Mouse (Mus musculus): ENCODE measurements at regions not wholly inside any gene's neighbourhood (a gene's known extent, or its start where the extent isn't known, plus 50 kb on each side); places are given as distances from the start of the nearest gene placed in this dataset.

DNA sequence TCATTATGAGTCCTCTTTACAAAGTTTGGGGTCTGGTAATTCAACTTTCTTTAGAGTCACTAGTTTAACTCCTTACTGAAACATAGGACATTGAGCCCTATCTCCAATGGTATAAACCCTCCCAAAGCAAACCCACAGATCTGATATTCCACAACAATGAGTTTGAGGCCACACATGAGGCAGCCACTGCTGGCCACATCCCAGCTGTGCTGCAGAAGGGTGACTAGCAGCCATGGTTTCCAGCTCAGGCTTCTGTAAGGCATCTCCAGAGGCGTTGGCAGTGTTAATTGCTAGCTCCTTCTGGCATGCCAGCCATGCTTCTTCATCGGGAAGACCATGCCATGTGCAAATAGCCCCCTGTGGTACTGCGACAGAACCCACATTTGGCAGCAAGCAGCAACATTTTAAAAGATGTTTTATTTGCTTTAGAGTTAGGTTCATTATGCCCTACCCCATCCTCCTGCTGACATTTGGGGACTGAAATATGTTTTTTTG, 527.1 kb upstream of the Mpdz start:
- no peak for DNase-seq (ENCODE audit: low spot score in 2 of 2)

DNA sequence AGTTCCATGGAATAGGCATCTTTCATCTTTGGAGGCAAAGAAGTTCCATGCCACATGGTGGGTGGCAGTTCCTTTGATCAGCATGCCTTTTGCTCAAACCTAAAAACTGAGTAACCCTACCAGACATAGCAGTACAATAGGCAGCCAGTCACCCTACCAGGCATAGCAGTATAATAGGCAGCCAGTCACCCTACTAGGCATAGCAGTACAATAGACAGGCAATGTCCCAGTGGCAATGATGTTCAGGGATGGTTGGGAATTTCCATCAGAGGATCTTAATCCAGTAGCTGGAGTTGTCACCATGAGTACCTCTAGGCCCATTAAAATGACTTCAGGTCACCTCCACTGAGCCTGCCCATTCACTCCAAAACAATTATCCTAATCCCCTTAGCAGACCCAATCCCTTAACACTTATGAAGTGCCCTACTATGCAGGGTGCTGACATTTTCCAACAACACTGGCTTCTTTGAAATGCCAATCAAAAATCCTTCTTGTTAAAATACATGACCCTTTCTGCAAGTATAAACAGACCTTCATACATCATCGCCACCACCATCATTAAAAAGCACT, 523.5 kb upstream of the Mpdz start:
- DNase-seq (ENCODE audit: low spot score in 2 of 2), result no peak

GRCm38 (mm10) chr4:81963112-81963511, 520.5 kb upstream of the Mpdz start:
- DNase-seq (ENCODE audit: low spot score in 2 of 2), result no peak

- no peak for DNase-seq (ENCODE audit: low spot score in 2 of 2)
These were observed 520.0 kb upstream of the Mpdz start for GRCm38 (mm10) chr4:81962586-81962985.

- no peak for DNase-seq (ENCODE audit: low spot score in 2 of 2)
These were observed 518.2 kb upstream of the Mpdz start for GRCm38 (mm10) chr4:81960552-81961534.

DNA sequence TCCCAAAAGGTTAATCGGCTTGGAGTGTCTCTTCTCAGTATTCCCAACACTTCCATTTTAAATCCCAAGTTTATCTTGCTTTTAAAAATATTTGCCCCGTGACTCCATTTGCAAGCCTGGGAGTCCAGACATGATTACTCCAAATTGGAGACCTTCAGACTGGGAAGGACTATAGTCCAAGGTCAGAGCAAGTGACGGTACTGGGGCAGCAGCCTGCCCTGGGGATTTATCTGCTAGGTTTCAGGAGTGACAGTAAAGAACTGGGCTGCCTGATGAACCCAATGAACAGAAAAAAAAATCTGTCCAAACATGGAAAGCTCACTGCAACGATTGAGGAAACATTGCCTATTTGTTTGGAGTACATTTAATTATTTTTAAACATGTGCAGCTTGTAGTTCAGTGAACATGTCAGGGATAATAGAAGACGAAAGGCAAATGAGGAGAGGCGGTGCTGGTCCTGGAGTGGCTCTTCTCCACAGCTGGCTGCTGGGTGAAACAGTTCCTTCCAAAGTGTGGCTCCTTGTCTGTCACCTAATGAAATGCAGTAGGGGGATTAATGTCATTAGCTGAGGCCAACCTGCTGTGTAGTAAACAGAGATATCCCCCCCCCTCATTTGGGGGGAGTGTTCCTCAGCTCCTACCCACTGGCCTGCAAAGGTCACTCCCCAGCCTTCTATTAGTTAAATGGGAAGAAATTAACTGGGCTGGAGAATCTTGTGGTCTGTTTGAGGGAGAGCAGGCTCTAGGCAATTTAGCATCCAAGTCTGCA, 514.5 kb upstream of the Mpdz start:
- DNase-seq (ENCODE audit: low spot score in 2 of 2), result no peak

DNA sequence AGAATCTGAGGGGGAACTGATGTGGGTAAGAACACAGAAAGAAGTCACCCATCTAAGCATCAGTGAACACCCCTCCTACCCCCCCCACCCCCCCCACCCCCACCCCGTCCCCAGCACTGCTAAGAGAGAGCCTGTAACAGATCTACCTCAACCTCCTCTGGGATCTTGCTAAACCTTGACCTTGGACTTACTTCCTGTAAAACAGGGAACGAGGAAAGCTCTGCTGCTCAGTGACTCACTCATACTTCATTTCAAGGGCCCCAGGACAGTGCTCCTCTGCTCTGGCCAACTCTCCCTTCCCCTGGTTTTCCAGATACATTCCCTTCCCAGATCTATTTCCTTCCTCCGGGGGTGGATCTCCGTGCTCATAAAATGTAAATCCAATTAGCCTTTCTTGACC, 510.4 kb upstream of the Mpdz start:
- no peak for DNase-seq (ENCODE audit: low spot score in 2 of 2)

- DNase-seq (ENCODE audit: low spot score in 2 of 2), result no peak
These were observed 494.8 kb upstream of the Mpdz start for GRCm38 (mm10) chr4:81937384-81937783.

DNA sequence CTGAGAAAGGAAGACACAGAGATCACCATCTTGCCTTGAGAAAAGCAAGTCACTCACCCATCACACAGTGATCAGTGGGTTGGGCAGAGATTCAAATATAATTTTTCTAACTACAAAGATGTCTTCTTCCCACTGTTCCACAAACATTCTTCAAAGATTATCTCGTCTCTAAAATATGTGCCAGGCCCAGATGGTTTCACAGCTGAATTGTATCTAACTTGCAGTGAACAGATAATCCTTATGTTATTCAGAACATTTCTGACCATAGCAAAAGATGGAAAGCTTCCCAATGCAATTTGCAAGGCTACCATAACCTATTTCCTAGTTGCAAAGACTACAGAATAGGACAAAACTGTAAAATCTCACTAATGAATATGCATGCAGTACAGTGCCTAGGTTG, 488.3 kb upstream of the Mpdz start:
- DNase-seq (ENCODE audit: low spot score in 2 of 2), result no peak

DNA sequence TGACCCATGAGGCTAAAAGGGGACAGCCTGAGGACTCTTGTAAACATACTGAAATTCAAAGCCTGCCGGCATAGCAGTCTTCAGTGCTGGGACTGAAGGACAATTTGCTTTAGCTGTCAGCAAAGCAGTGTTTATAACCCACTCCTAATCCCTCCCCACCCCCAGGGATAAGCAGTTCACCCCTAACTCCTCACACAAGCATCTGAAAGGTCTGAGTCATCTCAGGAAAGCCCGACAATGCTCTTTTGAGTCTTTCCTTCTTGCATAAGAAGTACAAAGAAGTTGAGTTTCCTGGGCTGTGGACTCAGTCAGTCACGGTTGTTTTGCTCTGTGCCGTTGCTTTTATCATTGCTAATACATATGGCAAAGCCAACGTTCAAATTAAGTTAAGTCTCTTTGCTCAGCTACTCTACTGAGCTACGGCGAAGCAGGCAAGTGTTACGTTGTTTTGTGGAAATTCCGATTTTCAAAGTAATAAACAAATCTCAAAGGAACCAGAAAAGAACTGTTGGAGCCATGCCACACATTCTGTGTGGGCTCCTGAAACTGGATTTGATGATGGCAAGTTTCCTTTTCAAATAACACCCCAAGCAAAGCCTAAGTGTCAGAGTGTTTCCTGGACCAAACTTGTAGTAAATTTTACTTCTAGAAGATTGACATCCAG, 486.1 kb upstream of the Mpdz start:
- no peak for DNase-seq (ENCODE audit: low spot score in 2 of 2)

GRCm38 (mm10) chr4:81927176-81927714, 484.6 kb upstream of the Mpdz start:
- DNase-seq (ENCODE audit: low spot score in 2 of 2), result no peak

DNA sequence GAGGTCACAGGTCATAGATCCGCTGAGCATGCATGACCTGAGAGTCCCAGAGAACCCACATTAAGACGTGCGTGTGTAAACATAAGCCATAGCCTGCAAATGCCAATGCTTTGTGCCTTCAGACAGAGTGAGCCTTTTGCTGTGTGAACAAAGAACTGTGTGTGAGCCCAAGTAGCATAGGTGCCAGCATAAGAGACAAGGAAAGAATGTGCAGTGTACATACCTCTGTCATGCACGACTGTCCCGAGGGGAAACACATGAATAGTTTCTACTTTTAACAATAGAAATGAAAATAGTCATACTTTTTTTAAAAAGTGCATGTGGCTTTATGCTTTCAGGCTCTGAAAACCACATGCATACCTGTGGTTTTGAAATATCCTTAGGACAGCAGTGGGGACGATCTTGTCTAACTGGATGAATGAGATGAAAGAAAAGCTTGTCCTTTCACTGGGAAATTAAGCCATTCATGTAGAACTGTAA, 484.1 kb upstream of the Mpdz start:
- no peak for DNase-seq (ENCODE audit: low spot score in 2 of 2)

- DNase-seq (ENCODE audit: low spot score in 2 of 2), result no peak
These were observed 483.0 kb upstream of the Mpdz start for GRCm38 (mm10) chr4:81925611-81926010.

- no peak for DNase-seq (ENCODE audit: low spot score in 2 of 2)
These were observed 481.5 kb upstream of the Mpdz start for GRCm38 (mm10) chr4:81924120-81924519.

DNA sequence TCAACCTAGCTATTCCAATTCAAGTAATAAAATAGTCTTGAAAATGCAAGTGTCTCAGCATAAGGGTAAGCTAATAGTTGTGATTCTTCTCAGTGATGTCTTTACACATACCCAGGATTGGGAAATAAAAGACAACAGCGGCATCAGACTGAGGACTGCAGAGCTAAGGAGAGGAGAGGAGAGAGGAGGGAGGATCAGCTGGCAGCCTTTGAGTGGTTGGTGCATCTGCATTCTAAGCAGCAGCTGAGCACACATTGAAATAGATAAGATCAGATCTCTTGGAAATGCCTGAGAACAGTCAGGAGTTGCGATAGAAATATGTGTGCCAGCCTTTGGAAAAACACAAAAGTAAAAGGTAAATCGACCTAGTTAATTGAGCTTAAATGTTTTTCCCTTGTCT, 480.3 kb upstream of the Mpdz start:
- DNase-seq (ENCODE audit: low spot score in 2 of 2), result no peak

DNA sequence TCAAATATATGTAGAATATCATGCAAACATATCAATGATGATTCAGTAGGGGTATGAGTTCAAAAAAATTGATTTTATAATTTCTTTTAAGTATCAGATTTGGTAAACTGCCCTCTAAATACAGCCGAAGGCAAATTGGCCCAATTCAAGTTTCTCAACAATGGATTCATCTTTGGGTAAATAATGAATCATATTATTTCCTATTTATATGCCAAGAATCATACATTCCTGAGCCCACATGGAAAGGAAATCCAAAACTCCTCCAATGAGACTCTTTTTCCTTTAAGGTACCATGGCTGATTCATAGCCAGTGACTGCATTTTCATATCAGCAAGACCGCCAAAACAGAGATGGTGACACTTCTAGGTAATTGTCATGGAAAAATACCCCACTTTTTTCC, 472.4 kb upstream of the Mpdz start:
- no peak for DNase-seq (ENCODE audit: low spot score in 2 of 2)

DNA sequence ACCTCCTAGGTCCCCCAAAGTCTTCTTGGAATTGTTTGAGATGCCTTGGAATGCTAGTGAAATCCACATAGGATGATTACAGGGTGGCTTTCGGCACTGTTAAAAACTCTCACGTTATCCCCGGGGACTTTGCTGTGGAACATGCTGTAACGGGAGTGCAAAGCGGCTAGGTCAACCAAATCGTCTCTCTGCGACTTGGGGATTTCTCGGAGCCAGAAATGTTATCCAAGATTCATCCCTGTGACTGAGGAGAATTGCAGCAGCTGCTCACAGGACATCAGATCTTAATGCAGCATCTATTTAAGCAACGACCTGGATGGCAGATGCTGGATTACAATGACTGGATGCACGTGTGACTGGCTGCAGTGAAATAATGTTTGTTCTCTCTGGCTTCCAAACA, 470.7 kb upstream of the Mpdz start:
- DNase-seq (ENCODE audit: low spot score in 2 of 2), result no peak

DNA sequence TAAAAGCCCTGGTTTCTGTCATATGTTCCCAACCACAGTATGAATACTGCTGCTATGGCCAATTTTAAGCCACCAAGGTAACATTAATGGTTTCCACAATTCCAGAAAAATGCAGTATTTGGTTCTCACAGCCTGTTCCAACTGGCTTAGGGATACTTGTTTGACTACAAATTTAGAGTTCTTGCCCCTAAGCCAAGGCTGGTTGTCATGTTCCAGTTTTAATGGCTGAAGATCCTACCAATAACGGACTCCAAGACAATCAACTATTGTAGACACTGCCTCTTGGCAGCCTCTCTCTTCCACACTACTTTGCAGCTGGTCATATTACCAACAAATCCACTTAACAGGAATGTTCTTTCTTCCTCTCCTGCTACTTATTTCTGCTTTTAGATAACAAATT, 470.0 kb upstream of the Mpdz start:
- no peak for DNase-seq (ENCODE audit: low spot score in 2 of 2)

DNA sequence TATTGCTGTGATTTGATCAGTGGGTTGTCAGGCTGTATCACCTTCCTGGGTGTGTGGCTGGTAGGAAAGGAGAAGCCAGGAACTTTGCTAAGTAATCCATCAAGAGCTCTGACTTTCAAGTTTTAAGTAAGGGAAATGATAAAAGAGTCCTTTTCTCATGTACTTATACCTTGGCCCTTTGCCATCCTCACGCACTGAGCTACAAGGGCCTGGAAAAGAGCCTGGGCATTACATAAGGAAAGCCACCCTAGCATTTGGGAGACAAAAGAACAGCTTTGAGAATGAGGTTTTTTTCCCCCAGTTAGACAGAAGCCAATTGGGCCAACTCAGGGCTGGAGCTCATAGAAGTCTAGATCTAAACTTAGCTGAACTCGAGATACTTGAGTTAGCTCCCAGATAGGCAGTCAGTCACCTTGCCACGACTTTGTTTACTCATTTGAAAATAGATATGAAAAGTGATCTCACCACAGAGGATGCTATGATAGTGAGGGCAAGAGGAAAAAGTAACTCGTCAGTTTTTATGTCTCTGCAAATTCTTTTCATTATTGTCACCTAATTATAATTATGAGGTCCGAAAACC, 457.4 kb upstream of the Mpdz start:
- DNase-seq (ENCODE audit: low spot score in 2 of 2), result no peak

GRCm38 (mm10) chr4:81898661-81899060, 456.0 kb upstream of the Mpdz start:
- no peak for DNase-seq (ENCODE audit: low spot score in 2 of 2)

- DNase-seq (ENCODE audit: low spot score in 2 of 2), result no peak
These were observed 454.8 kb upstream of the Mpdz start for GRCm38 (mm10) chr4:81897451-81897850.
